Mouse (Mus musculus): ENCODE results near the gene Sgms2. TPM values are rescaled to one million over a fixed set of nuclear protein-coding genes. Genes with fewer than 3 reads are reported as not detected.

The Sgms2 gene
- polyA plus RNA-seq, 1 experiment from 2014 or later: 13.2 TPM

DNA sequence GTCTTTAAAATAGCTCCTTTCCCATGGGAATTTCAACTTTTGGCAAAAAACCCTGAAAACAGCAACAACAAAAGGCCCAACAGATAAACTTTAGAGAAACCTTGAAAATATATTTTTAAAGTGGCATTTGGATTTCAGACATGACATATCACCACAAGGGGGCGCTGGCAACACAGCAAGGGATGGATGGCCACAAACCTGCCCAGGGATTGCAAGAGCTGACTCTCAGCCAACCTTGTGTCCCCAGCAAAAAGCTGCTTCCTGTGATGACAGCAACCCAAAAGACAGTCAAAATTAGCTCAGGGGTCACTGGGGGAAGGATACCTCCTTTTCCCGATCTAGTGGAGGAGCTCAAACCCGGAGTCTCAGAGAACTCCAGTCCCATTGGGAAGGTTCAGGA lies 171.0 kb downstream of the Sgms2 start:
- Histone ChIP-seq H3K27me3 (no peaks in the 10 kb centered on the region), H3K27ac (no peak overlapping the region), H3K4me3 (no peak overlapping the region), H3K9ac (no peak overlapping the region), H3K36me3 (no peaks in the 10 kb centered on the region), H3K4me1 (peaks cover 29% of the 10 kb centered on the region), H3K9me3 (no peaks in the 10 kb centered on the region), H3K4me2 (replicated peaks) (peak overlapping the region; percentile 49)
- WGBS: 3% methylated on average over 3 of the region's 3 CpGs
- ATAC-seq (ENCODE audit: low FRiP score, low read depth): no peak

DNA sequence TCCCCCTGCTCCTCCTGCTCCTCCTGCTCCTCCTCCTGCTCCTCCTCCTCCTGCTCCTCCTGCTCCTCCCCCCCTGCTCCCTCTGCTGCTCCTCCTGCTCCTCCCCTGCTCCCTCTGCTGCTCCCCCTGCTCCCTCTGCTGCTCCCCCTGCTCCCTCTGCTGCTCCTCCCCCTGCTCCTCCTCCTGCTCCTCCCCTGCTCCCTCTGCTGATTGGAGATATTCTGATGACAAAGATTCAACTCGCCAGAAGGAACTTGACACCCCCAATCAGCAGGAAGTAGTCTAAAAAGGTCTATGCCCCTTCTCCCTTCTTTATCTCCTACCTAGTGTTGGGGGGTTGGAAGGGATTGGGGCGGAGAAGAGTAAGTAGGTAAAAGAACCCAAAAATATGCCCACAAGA lies 173.0 kb downstream of the Sgms2 start:
- 66% methylated on average over 2 of the region's 2 CpGs for WGBS
- no peaks in the 10 kb centered on the region for H3K9me3 ChIP-seq
- no peak overlapping the region for H3K27ac ChIP-seq
- H3K4me1 ChIP-seq: peaks cover 29% of the 10 kb centered on the region
- no peak overlapping the region for H3K4me2 ChIP-seq (replicated peaks)
- H3K27me3 ChIP-seq: no peaks in the 10 kb centered on the region
- ATAC-seq (ENCODE audit: low FRiP score, low read depth): no peak
- no peak overlapping the region for H3K4me3 ChIP-seq
- H3K9ac ChIP-seq: no peak overlapping the region
- no peaks in the 10 kb centered on the region for H3K36me3 ChIP-seq

DNA sequence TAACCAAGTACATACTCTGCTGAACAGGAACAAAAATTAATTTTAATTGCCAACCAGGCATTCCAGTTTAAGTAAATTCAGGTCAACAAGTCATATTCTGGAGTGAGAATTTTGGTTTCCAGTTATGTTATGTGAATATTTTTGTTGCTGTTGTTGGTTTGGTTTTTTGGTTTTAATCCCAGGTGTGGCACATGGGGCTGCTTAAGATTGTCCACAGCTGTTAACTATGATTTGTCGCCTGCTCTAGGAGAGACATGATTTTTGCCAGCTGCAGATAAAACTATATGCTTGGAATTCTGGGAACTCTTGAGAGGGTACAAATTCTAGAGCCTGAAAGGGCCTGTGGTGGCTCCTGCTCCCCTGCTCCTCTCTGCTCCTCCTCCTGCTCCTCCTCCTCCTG lies 174.1 kb downstream of the Sgms2 start:
- no peaks in the 10 kb centered on the region for H3K36me3 ChIP-seq
- 45% methylated on average over 1 of the region's 1 CpGs for WGBS
- no peaks in the 10 kb centered on the region for H3K9me3 ChIP-seq
- no peak overlapping the region for H3K4me2 ChIP-seq (replicated peaks)
- no peaks in the 10 kb centered on the region for H3K27me3 ChIP-seq
- H3K9ac ChIP-seq: no peak overlapping the region
- no peak overlapping the region for H3K4me3 ChIP-seq
- ATAC-seq (ENCODE audit: low FRiP score, low read depth): no peak
- no peak overlapping the region for H3K27ac ChIP-seq
- H3K4me1 ChIP-seq: peaks cover 23% of the 10 kb centered on the region

DNA sequence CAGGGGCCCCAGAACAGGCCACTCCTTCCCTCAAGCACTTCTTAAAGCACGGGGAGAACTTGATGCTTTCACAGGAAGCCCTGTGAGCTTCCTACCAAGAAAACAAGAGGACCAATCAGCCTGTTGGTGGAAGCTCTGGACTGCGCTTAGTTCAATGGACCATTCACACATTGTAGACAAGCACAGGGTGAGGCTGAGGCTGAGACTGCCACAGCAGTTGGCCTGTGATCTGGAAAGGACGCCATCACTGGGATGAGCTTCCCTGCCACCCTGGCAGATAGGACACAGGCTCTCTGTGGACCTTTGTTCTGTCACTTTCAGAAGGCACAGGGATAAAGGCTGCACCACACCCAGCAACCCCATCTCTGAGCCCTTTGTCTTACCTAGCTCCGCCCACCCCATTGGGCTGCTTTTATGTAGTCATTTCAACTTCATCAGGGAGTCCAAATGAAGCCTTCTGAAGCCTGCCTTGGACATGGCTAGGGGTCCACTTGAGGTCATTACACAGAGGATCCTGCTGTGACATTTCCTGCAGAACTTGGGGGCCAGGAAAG lies 175.2 kb downstream of the Sgms2 start:
- no peak overlapping the region for H3K27ac ChIP-seq
- no peaks in the 10 kb centered on the region for H3K27me3 ChIP-seq
- H3K4me1 ChIP-seq: peaks cover 14% of the 10 kb centered on the region
- H3K4me2 ChIP-seq (replicated peaks): peak overlapping the region; percentile 41
- H3K4me3 ChIP-seq: no peak overlapping the region
- no peak; the same call in 1 of the 2 replicates for ATAC-seq (ENCODE audit: low FRiP score, low read depth)
- 45% methylated on average over 4 of the region's 4 CpGs for WGBS
- no peaks in the 10 kb centered on the region for H3K36me3 ChIP-seq
- H3K9ac ChIP-seq: no peak overlapping the region
- no peaks in the 10 kb centered on the region for H3K9me3 ChIP-seq

DNA sequence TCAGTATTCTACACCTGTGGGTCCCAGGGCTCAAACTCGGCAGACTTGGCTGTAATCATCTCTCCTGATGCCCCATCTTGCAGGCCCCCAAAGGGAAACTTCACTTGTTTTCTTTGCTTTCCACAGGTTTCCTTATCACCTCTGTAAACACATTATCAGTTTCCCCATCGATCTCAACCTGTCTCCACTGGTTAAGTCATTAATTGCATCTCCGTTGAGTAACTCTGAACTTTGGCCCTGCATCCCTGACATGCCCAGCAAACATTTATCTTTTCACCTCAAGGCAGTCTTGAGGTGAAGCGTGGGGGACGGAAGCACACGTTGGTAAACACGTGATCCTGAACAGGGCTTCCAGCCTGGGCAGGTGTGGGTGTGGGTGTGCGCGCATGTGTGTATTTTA lies 178.9 kb downstream of the Sgms2 start:
- Histone ChIP-seq H3K4me3 (no peak overlapping the region), H3K4me1 (peaks cover 6% of the 10 kb centered on the region), H3K9me3 (peaks cover 18% of the 10 kb centered on the region), H3K4me2 (replicated peaks) (no peak overlapping the region), H3K27me3 (no peaks in the 10 kb centered on the region), H3K9ac (no peak overlapping the region), H3K36me3 (no peaks in the 10 kb centered on the region), H3K27ac (no peak overlapping the region)
- ATAC-seq (ENCODE audit: low FRiP score, low read depth): no peak
- 83% methylated on average over 9 of the region's 9 CpGs for WGBS

DNA sequence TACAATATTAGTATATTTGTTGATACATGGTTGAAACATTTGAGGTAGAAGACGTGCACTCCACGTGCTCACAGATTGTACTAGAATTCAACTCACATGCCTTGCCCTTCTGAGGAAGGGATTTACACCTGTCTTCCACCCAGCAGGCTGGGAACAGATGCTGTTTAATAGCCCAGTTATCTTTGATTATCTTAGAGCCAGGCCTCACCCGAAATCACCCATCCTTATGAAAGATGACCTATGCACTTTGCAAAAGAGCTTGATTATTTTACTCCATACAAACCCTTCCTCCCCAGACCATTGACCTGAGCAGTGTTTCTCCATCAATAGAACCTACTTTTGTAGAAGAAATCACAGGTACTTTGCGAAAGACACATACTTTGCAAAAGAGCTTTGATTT lies 180.6 kb downstream of the Sgms2 start:
- H3K9me3 ChIP-seq: peaks cover 18% of the 10 kb centered on the region
- no peaks in the 10 kb centered on the region for H3K36me3 ChIP-seq
- H3K4me1 ChIP-seq: no peaks in the 10 kb centered on the region
- no peaks in the 10 kb centered on the region for H3K27me3 ChIP-seq
- no peak overlapping the region for H3K4me2 ChIP-seq (replicated peaks)
- no peak overlapping the region for H3K9ac ChIP-seq
- no peak overlapping the region for H3K27ac ChIP-seq
- ATAC-seq (ENCODE audit: low FRiP score, low read depth): no peak
- H3K4me3 ChIP-seq: no peak overlapping the region
- 83% methylated on average over 4 of the region's 4 CpGs for WGBS

DNA sequence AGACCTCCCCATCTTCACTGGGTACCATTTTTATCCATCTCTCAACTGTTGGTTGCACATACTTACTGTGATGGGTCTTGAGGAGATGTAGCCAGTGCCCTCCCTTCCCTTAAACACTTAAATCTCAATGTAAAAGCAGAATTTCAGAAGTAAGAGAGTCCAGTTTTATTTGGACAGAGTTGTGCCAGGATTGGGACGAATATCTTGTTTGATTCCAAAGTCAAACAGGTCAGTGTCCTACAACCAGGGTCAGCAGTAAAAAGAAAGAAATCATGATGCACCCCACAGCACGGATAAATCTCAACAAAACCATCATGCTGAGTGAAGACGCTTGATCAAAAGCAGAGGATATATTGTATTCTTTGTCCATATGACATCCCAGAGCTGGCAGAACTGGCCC lies 183.4 kb downstream of the Sgms2 start:
- Histone ChIP-seq H3K4me3 (no peak overlapping the region), H3K4me2 (replicated peaks) (no peak overlapping the region), H3K9ac (no peak overlapping the region), H3K27ac (no peak overlapping the region), H3K36me3 (no peaks in the 10 kb centered on the region), H3K4me1 (no peaks in the 10 kb centered on the region), H3K9me3 (peaks cover 18% of the 10 kb centered on the region), H3K27me3 (no peaks in the 10 kb centered on the region)
- 82% methylated on average over 3 of the region's 3 CpGs for WGBS
- no peak for ATAC-seq (ENCODE audit: low FRiP score, low read depth)

DNA sequence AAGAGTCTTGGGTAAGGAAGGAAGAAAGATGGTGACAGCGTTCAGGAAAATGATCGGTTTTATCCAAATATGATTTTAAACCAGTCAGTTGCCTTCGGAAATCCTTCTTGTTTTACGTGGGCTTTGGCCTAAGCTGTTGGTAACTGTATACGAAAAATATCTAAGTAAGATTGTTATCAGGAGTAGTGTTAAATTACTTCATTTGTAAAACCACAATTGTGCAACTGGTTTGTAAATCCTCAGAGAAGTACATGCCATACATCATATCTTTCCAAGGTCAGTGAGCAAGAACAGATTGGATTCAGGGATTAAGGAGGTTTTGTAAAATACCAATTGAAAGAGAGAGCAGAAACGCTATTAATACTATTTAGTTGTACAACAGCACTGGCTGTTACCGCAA lies 185.0 kb downstream of the Sgms2 start:
- 0 out of 2 replicates have a peak, but pooled peaks cover 4% of the 10 kb centered on the region for H3K4me1 ChIP-seq
- WGBS: 82% methylated on average over 7 of the region's 7 CpGs
- no peak overlapping the region for H3K9ac ChIP-seq
- H3K27me3 ChIP-seq: no peaks in the 10 kb centered on the region
- H3K9me3 ChIP-seq: peaks cover 18% of the 10 kb centered on the region
- no peak for ATAC-seq (ENCODE audit: low FRiP score, low read depth)
- H3K27ac ChIP-seq: no peak overlapping the region
- no peak overlapping the region for H3K4me3 ChIP-seq
- no peaks in the 10 kb centered on the region for H3K36me3 ChIP-seq
- no peak overlapping the region for H3K4me2 ChIP-seq (replicated peaks)

DNA sequence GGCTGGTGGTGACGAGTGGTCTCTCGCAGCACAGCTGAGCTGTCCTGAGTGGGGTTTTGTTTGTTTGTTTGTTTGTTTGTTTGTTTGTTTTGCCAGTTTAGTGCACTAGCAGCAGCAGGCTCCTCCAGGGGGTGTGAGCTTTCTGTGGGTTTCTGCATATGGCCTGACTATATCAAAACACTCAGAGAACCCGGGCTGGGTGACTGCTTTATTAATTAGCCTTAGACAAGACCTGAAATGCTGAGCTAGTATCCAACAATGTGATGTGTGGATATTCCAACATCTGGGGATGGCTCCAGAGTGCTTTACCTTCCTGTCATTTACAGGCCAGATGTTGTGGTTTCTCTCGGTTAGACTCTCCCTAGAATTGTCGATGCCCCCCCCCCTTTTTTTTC lies 187.9 kb downstream of the Sgms2 start:
- Histone ChIP-seq H3K27me3 (no peaks in the 10 kb centered on the region), H3K27ac (no peak overlapping the region), H3K4me1 (peaks cover 14% of the 10 kb centered on the region), H3K9ac (0 out of 2 replicates have a peak overlapping the region, but pooled peaks have one; percentile 74), H3K9me3 (peaks cover 3% of the 10 kb centered on the region; the same call in 1 of the 2 replicates), H3K36me3 (no peaks in the 10 kb centered on the region), H3K4me2 (replicated peaks) (peak overlapping the region; percentile 98), H3K4me3 (peak overlapping the region; percentile 73)
- WGBS: 21% methylated on average over 5 of the region's 5 CpGs
- ATAC-seq (ENCODE audit: low FRiP score, low read depth): no peak

DNA sequence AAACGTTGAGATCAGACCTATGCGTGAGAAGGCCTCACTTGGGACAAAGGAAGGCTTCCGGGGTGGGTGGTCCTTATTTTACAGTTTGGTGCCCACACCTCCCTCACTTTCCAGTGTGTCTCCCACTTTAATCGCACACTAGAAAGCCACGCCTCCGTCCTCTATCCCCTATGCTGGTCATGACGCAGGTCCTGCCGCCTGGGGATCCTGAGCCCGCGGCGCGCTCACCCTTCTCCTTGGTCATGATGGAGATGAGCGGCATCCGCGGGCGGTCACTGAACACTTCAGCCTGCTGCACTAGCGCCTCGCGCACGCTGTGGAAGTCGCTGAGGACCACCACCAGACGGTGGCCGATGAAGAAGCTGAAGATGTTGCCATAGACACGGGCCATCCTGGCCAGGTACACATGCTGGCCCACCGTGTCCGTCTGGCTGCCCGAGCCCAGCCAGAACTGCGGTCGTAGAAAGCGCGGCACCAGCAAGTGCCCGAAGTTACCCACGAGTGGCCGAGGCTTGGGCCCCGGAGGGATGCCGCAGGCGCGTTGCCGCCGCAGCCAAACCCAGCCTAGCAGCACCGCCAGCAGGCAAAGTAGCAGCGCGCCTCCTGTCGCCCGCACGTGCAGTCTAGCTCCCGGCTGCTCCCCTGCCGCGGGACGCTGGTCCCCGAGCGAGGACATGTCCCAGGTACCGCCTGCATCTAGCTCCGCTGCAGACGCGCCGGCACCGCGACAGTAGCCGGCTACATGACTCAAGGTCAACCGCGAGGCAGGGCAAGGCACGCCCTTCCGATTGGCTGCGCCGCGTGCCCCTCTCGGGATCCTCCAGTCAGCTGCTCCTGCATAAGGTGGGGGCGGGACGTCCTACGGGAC lies 188.5 kb downstream of the Sgms2 start, which contains the start of gene Cyp2u1:
TSS of gene Cyp2u1 (minus strand) at position 776 of the 868 bp plus-strand sequence.
- no peaks in the 10 kb centered on the region for H3K9me3 ChIP-seq
- 0 out of 2 replicates have a peak within 1 kb of the TSS, but pooled peaks have one; percentile 3 for H3K27ac ChIP-seq
- ATAC-seq (ENCODE audit: low FRiP score, low read depth): peak; percentile 94
- peak within 1 kb of the TSS; percentile 74 for H3K9ac ChIP-seq
- no peaks in the 10 kb centered on the region for H3K36me3 ChIP-seq
- under 1% methylated on average over 71 of the region's 71 CpGs for WGBS
- H3K4me2 ChIP-seq (replicated peaks): peak within 1 kb of the TSS; percentile 98
- no peaks in the 10 kb centered on the region for H3K27me3 ChIP-seq
- peak within 1 kb of the TSS; percentile 73 for H3K4me3 ChIP-seq
- H3K4me1 ChIP-seq: peaks cover 20% of the 10 kb centered on the region

DNA sequence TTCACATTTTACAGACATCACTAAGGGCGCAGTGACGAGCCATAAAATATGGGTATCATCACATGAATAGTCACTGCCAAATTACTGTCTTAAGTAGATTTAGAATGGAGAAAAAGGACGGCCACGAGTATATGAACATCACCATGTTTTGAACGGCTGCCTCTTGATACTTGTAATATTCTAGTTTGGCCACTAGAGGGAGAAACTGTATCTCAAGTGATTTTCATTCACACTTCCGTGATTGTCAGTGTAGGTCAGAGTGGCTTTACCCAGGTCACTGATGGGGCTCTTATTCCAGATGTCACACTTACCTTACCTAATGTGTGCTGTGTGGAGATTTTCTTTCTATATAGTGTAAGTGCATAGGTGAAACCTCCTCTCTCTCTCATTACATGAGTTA lies 191.3 kb downstream of the Sgms2 start:
- WGBS: 9% methylated on average over 6 of the region's 6 CpGs
- no peak for ATAC-seq (ENCODE audit: low FRiP score, low read depth)
- Histone ChIP-seq H3K27me3 (no peaks in the 10 kb centered on the region), H3K36me3 (no peaks in the 10 kb centered on the region), H3K27ac (no peak overlapping the region), H3K4me3 (no peak overlapping the region), H3K4me2 (replicated peaks) (no peak overlapping the region), H3K4me1 (peaks cover 23% of the 10 kb centered on the region), H3K9ac (no peak overlapping the region), H3K9me3 (no peaks in the 10 kb centered on the region)

DNA sequence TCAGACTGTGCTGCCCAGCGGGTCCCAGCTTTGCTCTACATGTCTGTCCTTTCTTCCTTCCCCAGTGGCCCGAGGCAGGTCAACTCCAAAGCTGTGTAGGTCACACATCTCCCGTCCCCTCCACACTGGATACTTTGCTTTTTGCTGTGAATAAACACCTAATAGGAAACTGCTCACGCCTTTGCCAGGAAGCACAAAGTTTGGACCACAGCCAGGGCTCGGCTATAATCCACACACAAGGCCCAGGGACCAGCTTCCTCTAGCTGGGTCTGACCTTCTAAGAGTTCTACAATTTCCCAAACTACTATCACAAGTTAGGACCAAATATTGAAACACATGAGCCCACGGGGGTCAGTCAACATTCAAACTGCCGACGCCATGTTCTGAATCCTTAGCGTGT lies 192.1 kb downstream of the Sgms2 start:
- Histone ChIP-seq H3K9me3 (no peaks in the 10 kb centered on the region), H3K27me3 (no peaks in the 10 kb centered on the region), H3K4me3 (no peak overlapping the region), H3K27ac (no peak overlapping the region), H3K4me1 (peaks cover 23% of the 10 kb centered on the region), H3K4me2 (replicated peaks) (no peak overlapping the region), H3K9ac (no peak overlapping the region), H3K36me3 (no peaks in the 10 kb centered on the region)
- no peak for ATAC-seq (ENCODE audit: low FRiP score, low read depth)
- WGBS: 72% methylated on average over 9 of the region's 9 CpGs
